Mouse (Mus musculus) liver, embryonic 15.5 days (tissue): ENCODE measurements around the gene Rsad1. TPM values are rescaled to one million over a fixed set of nuclear protein-coding genes. Genes with fewer than 3 reads are reported as not detected.

ENCODE experiments used
- ATAC-seq: fragments of 200-750 bp; cut with Nextera tagmentation; 2 replicates; pipeline ENCODE4 v1.8.0; 2017; ENCODE audit warnings: moderate number of reproducible peaks, mild to moderate bottlenecking, moderate library complexity; ENCODE audit not compliant: insufficient read depth
- H3K27ac ChIP-seq: fragments of 300-500 bp; sonication (generic); replicated peaks from 2 replicates; pipeline ENCODE4 v1.5.1; 2015; ENCODE audit warnings: mild to moderate bottlenecking, inconsistent platforms
- H3K27me3 ChIP-seq: fragments of 300-500 bp; sonication (generic); 2 replicates; pipeline ENCODE4 v1.6.1; 2015; ENCODE audit warnings: mild to moderate bottlenecking, inconsistent platforms
- H3K36me3 ChIP-seq: fragments of 300-500 bp; sonication (generic); replicated peaks from 2 replicates; pipeline ENCODE4 v1.6.1; 2015; ENCODE audit warnings: moderate library complexity, mild to moderate bottlenecking, inconsistent platforms
- H3K4me1 ChIP-seq: fragments of 300-500 bp; sonication (generic); replicated peaks from 2 replicates; pipeline ENCODE4 v1.6.1; 2015; ENCODE audit warnings: inconsistent platforms
- H3K4me2 ChIP-seq: fragments of 300-500 bp; sonication (generic); 2 replicates; pipeline ENCODE4 v1.6.1; 2015; ENCODE audit warnings: moderate library complexity, mild to moderate bottlenecking, inconsistent platforms
- H3K4me3 ChIP-seq: fragments of 300-500 bp; sonication (generic); replicated peaks from 2 replicates; pipeline ENCODE4 v1.5.1; 2015; ENCODE audit warnings: mild to moderate bottlenecking, inconsistent platforms
- H3K9ac ChIP-seq: fragments of 300-500 bp; sonication (generic); 2 replicates; pipeline ENCODE4 v1.6.1; 2015; ENCODE audit warnings: moderate library complexity, mild to moderate bottlenecking, inconsistent platforms
- H3K9me3 ChIP-seq: fragments of 300-500 bp; sonication (generic); replicated peaks from 2 replicates; pipeline ENCODE4 v1.6.1; 2016; ENCODE audit warnings: inconsistent platforms
- WGBS: fragments of 180-500 bp; shearing (Covaris S2); methylation state at CpG from one replicate; pipeline ENCODE4 v1.1.7; 2015; ENCODE audit warnings: mixed read lengths; ENCODE audit not compliant: insufficient replicate concordance; 5-methylcytosine and 5-hydroxymethylcytosine counted together
- polyA plus RNA-seq: library from polyadenylated mRNA; unstranded; fragments of >200 nt; fragmentation: Nextera tagmentation; extraction: Ambion mirVana; gene quantifications from 2 replicates; pipeline ENCODE4 v1.2.1, GENCODE M21; 2015

Rsad1 gene
- polyA plus RNA-seq = 1.0 and 1.1 TPM in 2 replicates

DNA sequence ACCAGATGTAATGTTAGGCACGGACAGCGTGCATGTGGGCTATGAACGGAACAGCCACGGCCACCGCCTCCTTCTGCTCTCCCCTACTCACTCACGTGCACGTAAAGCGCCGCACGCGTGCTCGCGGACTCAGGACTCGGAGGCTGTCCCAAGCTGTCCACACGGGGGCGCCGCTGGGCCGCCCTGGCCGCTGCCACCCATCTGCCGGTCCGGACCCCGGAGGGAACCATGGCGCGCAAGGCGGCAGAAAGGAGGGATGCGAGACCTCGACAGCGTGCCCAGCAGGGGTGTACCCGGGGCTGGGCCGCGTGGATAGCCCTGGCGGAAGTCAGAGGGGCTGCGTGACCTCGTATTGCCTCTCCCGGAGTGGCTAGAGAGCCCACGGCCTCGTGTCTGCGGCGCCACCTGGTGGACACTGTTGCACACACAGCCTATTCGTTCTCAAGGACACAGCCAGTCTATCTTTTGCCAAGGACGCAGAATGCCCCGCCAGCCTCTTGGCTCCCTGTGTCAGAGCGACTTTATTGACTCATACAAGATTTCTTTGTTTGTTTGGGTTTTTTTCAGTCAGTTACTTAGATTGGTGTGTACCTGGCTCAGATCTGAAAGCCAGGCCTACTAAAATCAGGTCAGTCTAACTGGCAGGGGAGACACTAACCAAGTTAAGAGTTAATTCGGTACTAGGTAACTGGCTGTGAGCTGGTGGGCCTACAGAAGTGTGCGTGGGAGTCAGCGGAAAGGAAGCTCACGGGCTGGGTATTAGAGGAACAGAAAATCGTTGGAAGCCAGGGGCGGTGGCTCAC is at the start of gene Rsad1:
TSS of gene Rsad1 (minus strand) at position 368 of the 803 bp plus-strand sequence.
- Histone ChIP-seq H3K4me3 (peak within 1 kb of the TSS; percentile 72), H3K36me3 (no peaks in the 10 kb centered on the region), H3K9me3 (no peaks in the 10 kb centered on the region), H3K4me2 (peak within 1 kb of the TSS; percentile 89), H3K4me1 (peaks cover 18% of the 10 kb centered on the region), H3K9ac (peak within 1 kb of the TSS; percentile 65), H3K27ac (peak within 1 kb of the TSS; percentile 73; the same call in 1 of the 2 replicates), H3K27me3 (no peaks in the 10 kb centered on the region)
- peak; percentile 78 for ATAC-seq
- WGBS = 3% methylated on average over 49 of the region's 49 CpGs

DNA sequence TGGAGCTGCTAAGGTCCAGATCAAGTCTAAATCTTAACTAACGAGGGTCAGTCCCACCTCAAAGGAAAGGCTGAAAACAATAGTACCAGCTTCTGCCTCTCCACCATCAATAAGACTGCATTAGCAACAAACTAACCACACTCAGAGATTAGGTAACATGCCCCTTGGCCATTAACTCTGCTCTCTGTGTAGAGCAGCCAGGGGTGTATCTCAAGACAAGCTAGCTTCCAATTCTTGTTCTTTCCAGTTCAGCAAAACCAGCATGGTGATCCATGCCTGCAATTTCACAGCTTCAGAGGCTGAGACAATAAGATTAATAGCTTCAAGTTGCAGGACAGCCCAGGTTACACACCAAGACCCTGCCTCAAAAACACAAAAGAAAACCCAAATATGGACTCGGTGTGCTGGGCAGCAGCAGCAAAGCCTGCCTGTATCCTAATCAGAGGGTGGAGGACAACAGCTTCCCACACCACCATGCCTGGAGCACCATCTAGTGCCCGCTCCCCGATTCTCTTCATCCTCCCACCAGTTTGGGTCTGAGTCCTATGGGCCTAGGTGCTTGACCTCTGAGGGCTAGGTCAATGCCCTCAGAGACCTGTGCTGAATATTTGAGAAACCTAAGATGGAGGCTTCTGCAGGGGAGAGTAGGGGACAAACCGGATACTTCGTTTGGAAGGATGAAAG is 49.5 kb upstream of the Rsad1 start:
- H3K4me2 ChIP-seq = no peak overlapping the region
- H3K9me3 ChIP-seq = no peaks in the 10 kb centered on the region
- no peak overlapping the region for H3K9ac ChIP-seq
- no peak for ATAC-seq
- no peak overlapping the region for H3K27ac ChIP-seq
- H3K36me3 ChIP-seq = no peaks in the 10 kb centered on the region
- WGBS = 56% methylated on average over 6 of the region's 6 CpGs
- H3K27me3 ChIP-seq = no peaks in the 10 kb centered on the region; the same call in 1 of the 2 replicates
- peaks cover 22% of the 10 kb centered on the region for H3K4me1 ChIP-seq
- no peak overlapping the region for H3K4me3 ChIP-seq

DNA sequence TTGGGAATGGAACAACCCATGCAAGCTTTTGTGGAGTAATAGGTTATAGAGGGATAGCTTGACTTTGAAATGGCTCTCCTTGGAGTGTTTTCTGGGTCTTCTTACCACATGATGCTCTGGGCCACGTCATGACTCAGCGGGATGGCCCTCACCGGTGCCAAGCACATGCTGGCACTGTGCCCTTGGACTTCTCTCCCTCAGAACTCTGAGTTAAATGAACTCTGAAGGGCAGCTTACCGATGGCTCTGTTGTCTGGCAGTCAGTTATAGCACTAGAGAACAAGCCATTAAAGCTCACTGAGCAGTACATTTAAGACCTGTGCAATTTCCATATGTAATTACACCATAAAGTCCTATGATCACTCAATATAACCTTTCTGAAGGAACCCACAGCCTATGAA is 48.3 kb upstream of the Rsad1 start:
- ATAC-seq = no peak
- Histone ChIP-seq H3K27me3 (no peaks in the 10 kb centered on the region; the same call in 1 of the 2 replicates), H3K4me2 (no peak overlapping the region), H3K9me3 (no peaks in the 10 kb centered on the region), H3K27ac (no peak overlapping the region), H3K36me3 (no peaks in the 10 kb centered on the region), H3K4me3 (no peak overlapping the region), H3K4me1 (peaks cover 20% of the 10 kb centered on the region), H3K9ac (no peak overlapping the region)
- WGBS = 67% methylated on average over 4 of the region's 4 CpGs

DNA sequence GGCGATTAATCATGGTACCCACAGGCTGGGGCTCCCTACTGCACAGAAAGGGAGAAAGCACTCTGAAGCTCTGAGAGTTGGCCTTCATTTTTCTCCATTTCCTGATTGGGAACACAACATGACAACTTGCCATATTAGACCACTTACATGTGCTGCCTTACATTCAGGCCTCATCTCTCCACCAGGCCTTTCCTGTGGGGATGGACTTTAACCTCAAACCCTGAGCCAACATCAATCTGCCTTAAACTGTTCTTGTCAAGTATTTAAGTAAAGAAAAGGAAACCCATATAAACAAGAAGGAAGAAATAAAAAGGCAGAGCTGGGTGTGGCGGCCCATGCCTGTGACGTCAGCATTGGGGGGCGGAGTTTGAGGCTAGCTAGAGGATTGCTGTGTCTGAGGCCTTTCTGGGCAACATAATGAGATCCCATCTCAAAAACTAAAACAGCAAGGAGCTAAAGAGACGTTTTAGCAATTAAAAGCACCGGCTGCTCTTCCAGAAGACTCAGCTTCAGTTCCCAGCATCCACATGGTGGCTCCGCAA is 47.3 kb upstream of the Rsad1 start:
- ATAC-seq = no peak
- H3K9ac ChIP-seq = no peak overlapping the region
- H3K4me1 ChIP-seq = peaks cover 15% of the 10 kb centered on the region
- no peak overlapping the region for H3K27ac ChIP-seq
- no peaks in the 10 kb centered on the region for H3K27me3 ChIP-seq
- no peaks in the 10 kb centered on the region for H3K9me3 ChIP-seq
- H3K4me3 ChIP-seq = no peak overlapping the region
- no peaks in the 10 kb centered on the region for H3K36me3 ChIP-seq
- H3K4me2 ChIP-seq = no peak overlapping the region
- WGBS = 49% methylated on average over 7 of the region's 7 CpGs

DNA sequence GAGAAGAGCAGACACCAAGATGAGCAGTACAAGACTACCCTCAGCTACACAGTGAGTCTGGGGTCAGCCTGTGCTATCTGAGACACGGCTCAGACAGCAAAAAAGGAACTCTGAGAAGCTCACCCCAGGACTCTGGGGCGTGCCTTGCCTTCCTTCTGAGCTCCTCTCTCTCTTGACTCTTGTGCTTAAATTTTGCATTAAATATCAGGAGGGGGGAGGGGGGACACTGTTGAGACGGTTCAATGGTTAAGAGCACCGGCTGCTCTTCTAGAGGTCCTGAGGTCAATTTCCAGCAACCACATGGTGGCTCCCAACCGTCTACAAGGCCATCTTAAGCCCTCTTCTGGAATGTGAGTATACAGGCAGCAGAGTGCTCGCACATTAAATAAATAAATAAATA is 38.5 kb upstream of the Rsad1 start:
- no peak for ATAC-seq
- Histone ChIP-seq H3K27me3 (no peaks in the 10 kb centered on the region), H3K36me3 (no peaks in the 10 kb centered on the region), H3K9me3 (no peaks in the 10 kb centered on the region), H3K4me1 (peaks cover 9% of the 10 kb centered on the region; the same call in 1 of the 2 replicates), H3K9ac (no peak overlapping the region), H3K27ac (no peak overlapping the region), H3K4me3 (no peak overlapping the region), H3K4me2 (no peak overlapping the region)
- 54% methylated on average over 6 of the region's 6 CpGs for WGBS

DNA sequence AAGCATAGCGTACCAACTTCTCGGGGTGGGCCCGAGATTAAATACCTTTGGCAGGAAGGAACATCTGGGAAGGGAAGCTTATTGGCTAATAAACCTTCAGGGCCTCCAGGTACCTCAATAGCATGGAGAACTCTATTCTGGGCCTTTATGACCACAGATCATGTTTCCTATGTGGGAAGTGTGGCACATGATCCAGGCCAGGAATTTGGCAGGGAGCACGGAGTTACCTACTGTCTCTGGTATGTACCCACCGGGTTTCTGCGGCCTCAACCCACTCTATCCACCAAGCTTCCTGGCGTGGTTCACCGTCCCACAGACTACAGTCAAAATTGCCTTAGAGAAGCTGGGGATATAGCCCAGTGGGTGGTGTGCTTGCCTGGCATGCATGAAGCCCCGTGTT is 36.0 kb upstream of the Rsad1 start:
- no peaks in the 10 kb centered on the region; the same call in 1 of the 2 replicates for H3K4me1 ChIP-seq
- no peak overlapping the region for H3K4me3 ChIP-seq
- no peaks in the 10 kb centered on the region for H3K27me3 ChIP-seq
- no peak for ATAC-seq
- H3K9me3 ChIP-seq = no peaks in the 10 kb centered on the region
- no peak overlapping the region for H3K9ac ChIP-seq
- no peaks in the 10 kb centered on the region for H3K36me3 ChIP-seq
- no peak overlapping the region for H3K27ac ChIP-seq
- H3K4me2 ChIP-seq = no peak overlapping the region
- 75% methylated on average over 9 of the region's 9 CpGs for WGBS

DNA sequence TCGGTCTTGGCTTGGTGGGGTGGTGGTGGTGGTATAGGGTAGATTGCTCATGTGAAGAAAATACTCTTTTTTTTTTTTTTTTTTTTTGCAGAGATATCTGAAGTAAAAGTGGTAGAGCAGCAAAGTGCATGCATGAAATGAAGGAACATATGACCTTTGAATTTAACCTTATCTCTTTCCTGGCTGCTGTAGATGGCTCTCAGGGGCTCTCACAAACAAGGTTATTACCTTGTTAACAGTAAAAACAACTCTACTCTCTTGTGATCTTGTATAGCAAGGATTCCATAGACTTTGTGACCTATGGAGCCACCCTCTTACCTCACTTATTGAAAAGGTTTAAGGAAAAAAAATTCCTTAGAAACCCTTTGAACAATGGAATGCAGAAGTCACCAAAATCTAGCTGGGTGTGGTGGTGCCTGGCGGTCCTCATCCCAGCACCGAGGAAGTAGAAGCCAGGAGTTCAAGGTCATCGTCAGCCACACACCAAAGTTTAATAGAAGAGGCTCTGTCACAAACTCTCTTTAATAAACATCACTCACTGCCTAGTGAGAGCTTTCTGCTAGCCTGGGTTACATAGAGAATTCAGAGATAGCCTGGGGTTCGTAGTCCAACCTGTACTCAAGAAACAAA is 31.2 kb upstream of the Rsad1 start:
- WGBS = 64% methylated on average over 5 of the region's 5 CpGs
- H3K4me2 ChIP-seq = no peak overlapping the region
- no peak overlapping the region for H3K4me3 ChIP-seq
- no peaks in the 10 kb centered on the region; the same call in 1 of the 2 replicates for H3K4me1 ChIP-seq
- H3K9me3 ChIP-seq = no peaks in the 10 kb centered on the region
- no peak overlapping the region for H3K9ac ChIP-seq
- no peaks in the 10 kb centered on the region for H3K36me3 ChIP-seq
- ATAC-seq = no peak
- no peak overlapping the region for H3K27ac ChIP-seq
- H3K27me3 ChIP-seq = no peaks in the 10 kb centered on the region

DNA sequence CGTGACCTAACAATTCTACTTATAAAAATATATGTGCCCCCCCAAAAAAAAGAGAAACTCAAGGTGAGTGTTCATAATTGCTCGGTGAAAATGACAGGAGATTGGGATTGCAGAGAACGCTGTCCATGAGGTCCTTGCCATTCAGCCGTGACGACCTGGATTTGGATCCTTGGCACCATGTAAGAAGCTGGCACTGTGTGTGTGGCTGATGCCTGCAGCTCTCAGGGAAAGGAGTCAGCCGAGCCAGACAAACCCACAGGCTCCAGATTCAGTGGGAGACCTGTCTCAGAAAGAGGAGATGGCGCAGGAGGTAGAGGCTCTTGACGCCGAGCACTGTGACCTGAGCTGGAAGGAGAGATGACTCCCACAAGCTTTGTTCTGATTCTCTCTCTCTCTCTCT is 27.3 kb upstream of the Rsad1 start:
- H3K4me1 ChIP-seq = no peaks in the 10 kb centered on the region; the same call in 1 of the 2 replicates
- no peak overlapping the region for H3K27ac ChIP-seq
- no peak overlapping the region for H3K4me2 ChIP-seq
- ATAC-seq = no peak
- H3K9ac ChIP-seq = no peak overlapping the region
- no peaks in the 10 kb centered on the region for H3K9me3 ChIP-seq
- no peaks in the 10 kb centered on the region for H3K36me3 ChIP-seq
- WGBS = 75% methylated on average over 9 of the region's 9 CpGs
- H3K27me3 ChIP-seq = no peaks in the 10 kb centered on the region
- H3K4me3 ChIP-seq = no peak overlapping the region

DNA sequence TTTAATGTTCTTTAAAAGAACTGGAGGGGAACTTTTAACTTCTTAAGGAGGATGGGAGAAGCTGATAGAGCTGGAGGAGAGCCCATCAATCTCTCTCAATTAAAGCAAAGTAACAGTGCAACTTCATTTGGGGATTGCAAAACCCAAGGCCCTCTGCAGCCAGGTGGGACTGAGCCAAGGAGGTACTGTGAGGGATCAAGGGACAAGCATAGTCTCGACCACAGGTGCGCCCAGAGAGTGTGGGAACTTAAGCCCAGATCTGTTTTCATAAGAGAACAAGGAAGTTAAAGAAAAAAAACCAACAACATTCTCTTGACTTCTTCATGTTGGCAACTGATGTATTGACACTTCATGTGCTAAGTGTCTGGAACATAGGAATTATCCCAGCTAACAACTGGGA is 26.0 kb upstream of the Rsad1 start:
- no peak for ATAC-seq
- Histone ChIP-seq H3K4me1 (no peaks in the 10 kb centered on the region), H3K27me3 (no peaks in the 10 kb centered on the region), H3K9me3 (no peaks in the 10 kb centered on the region), H3K27ac (no peak overlapping the region), H3K4me2 (no peak overlapping the region), H3K36me3 (no peaks in the 10 kb centered on the region), H3K4me3 (no peak overlapping the region), H3K9ac (no peak overlapping the region)
- WGBS = 42% methylated on average over 2 of the region's 2 CpGs

DNA sequence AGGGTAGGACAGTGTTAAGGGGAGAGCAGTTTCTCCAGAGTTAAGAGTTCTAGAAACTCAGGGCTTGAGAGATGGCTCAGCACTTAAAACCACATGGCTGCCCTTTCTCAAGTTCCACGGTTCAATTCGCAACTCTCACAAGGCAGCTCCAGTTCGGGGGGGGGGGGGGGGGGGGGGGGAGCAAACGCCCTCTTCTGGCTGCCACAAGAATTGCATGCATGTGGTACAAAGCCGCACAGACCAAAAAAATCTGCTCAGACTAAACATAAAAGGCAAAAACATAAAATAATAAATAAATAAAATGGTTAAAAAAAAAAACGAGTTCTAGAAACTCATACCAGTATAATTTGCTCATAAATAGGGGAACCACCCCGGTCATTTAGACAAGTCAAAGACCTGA is 25.5 kb upstream of the Rsad1 start:
- no peak for ATAC-seq
- Histone ChIP-seq H3K27me3 (no peaks in the 10 kb centered on the region), H3K4me1 (no peaks in the 10 kb centered on the region), H3K9ac (no peak overlapping the region), H3K9me3 (no peaks in the 10 kb centered on the region), H3K4me3 (no peak overlapping the region), H3K27ac (no peak overlapping the region), H3K36me3 (no peaks in the 10 kb centered on the region), H3K4me2 (no peak overlapping the region)
- 17% methylated on average over 7 of the region's 7 CpGs for WGBS

DNA sequence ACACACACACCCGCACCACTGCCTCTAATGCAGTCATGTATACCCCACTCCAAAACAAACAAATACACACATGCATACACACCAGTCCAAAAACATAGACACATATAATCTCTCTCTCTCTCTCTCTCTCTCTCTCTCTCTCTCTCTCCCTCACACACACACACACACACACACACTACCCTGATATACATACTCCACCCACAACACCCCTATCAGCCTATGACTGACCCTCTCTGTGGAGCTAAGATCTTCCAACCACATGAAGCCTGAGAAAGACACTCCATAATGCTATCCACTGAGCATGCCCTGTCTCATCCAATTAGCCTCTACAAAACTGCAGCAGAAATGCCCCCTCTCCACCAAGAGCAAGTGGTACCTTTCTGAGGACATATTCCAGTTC is 22.8 kb upstream of the Rsad1 start:
- Histone ChIP-seq H3K4me1 (0 out of 2 replicates have a peak, but pooled peaks cover 5% of the 10 kb centered on the region), H3K9ac (no peak overlapping the region), H3K4me2 (no peak overlapping the region), H3K36me3 (no peaks in the 10 kb centered on the region), H3K4me3 (no peak overlapping the region), H3K27ac (no peak overlapping the region), H3K9me3 (no peaks in the 10 kb centered on the region), H3K27me3 (no peaks in the 10 kb centered on the region)
- WGBS = 71% methylated on average over 1 of the region's 1 CpGs
- no peak for ATAC-seq
